Mouse (Mus musculus): ENCODE results near the gene Gm20388. TPM values are rescaled to one million over a fixed set of nuclear protein-coding genes. Genes with fewer than 3 reads are reported as not detected.

Gene Gm20388
- polyA plus RNA-seq, 1 experiment, result 0.36 TPM

- H3K27me3 ChIP-seq (ENCODE audit: control insufficient read depth), result peaks cover 14% of the 10 kb centered on the region
- H3K4me1 ChIP-seq (ENCODE audit: control insufficient read depth), result peaks cover 61% of the 10 kb centered on the region
- peaks cover 29% of the 10 kb centered on the region for H3K36me3 ChIP-seq (ENCODE audit: control insufficient read depth)
- no peak for TF ChIP-seq TAL1 (IDR thresholded peaks at IDR 0.05; ENCODE audit: low read length)
- TF ChIP-seq GATA1 (IDR thresholded peaks at IDR 0.05; ENCODE audit: low read length), result no peak
- H3K9me3 ChIP-seq (ENCODE audit: control insufficient read depth, low read length), result no peaks in the 10 kb centered on the region
- no peak overlapping the region for H3K4me3 ChIP-seq (replicated peaks)
Measured at GRCm38 (mm10) chr8:120285033-120285432, 374.4 kb downstream of the Gm20388 start.

DNA sequence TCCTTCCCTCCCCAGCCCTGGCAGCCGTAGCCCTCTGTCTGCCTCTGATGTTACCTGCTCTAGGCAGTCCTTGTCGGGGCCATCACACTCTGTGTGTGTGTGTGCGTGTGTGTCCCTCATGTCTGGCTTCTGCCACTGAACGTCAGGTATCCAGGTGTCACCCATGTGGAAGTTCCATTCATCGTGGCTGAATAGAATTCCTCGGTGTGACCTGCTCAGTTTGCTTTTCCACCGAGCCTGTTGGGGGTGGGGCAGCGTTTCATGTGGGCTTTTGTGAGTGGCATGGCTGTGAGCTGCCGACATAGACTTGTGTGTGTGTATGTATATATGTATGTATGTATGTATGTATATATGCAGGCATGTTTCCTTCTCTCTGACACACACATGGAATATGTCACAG, 375.2 kb downstream of the Gm20388 start:
- H3K4me1 ChIP-seq (ENCODE audit: control insufficient read depth), result peaks cover 68% of the 10 kb centered on the region
- peaks cover 6% of the 10 kb centered on the region for H3K27me3 ChIP-seq (ENCODE audit: control insufficient read depth)

GRCm38 (mm10) chr8:120288122-120288908, 377.7 kb downstream of the Gm20388 start:
- Histone ChIP-seq H3K9me3 (ENCODE audit: control insufficient read depth, low read length) (no peaks in the 10 kb centered on the region), H3K4me3 (replicated peaks) (peak overlapping the region; percentile 17), H3K36me3 (ENCODE audit: control insufficient read depth) (peaks cover 59% of the 10 kb centered on the region), H3K27me3 (ENCODE audit: control insufficient read depth) (0 out of 2 replicates have a peak, but pooled peaks cover 3% of the 10 kb centered on the region), H3K4me1 (ENCODE audit: control insufficient read depth) (peaks cover 82% of the 10 kb centered on the region)
- no peak for TF ChIP-seq TAL1 (IDR thresholded peaks at IDR 0.05; ENCODE audit: low read length)
- TF ChIP-seq GATA1 (IDR thresholded peaks at IDR 0.05; ENCODE audit: low read length), result peak; percentile 68

More for the DNA sequence above, 375.2 kb downstream of the Gm20388 start:
- Histone ChIP-seq H3K9me3 (ENCODE audit: control insufficient read depth, low read length) (no peaks in the 10 kb centered on the region), H3K36me3 (ENCODE audit: control insufficient read depth) (peaks cover 37% of the 10 kb centered on the region), H3K4me3 (replicated peaks) (no peak overlapping the region)
- TF ChIP-seq TAL1 (IDR thresholded peaks at IDR 0.05; ENCODE audit: low read length), result no peak
- no peak for TF ChIP-seq GATA1 (IDR thresholded peaks at IDR 0.05; ENCODE audit: low read length)

DNA sequence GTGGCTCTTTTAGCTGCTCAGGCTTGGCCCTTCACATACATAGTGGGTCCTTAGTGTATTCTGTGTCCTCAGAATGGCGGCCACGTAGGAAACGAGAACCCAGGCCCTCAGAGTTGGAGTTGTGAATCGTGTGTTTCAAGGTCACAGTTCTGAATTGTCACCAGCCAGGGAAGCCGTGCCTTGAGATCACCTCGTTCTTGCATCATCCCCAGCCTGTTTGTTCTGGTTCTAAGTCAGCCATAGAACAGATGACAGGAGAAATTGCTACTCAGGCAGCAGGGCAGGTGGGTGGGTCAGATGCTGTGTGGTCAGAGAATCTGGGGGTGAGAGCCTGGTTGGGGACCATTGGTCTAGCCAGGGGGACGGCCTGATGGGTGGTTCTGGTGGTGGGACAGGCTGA, 378.6 kb downstream of the Gm20388 start:
- H3K4me1 ChIP-seq (ENCODE audit: control insufficient read depth), result peaks cover 90% of the 10 kb centered on the region
- H3K4me3 ChIP-seq (replicated peaks), result peak overlapping the region; percentile 17
- TF ChIP-seq TAL1 (IDR thresholded peaks at IDR 0.05; ENCODE audit: low read length) (no peak), GATA1 (IDR thresholded peaks at IDR 0.05; ENCODE audit: low read length) (no peak)
- no peaks in the 10 kb centered on the region for H3K27me3 ChIP-seq (ENCODE audit: control insufficient read depth)
- H3K36me3 ChIP-seq (ENCODE audit: control insufficient read depth), result peaks cover 59% of the 10 kb centered on the region
- no peaks in the 10 kb centered on the region for H3K9me3 ChIP-seq (ENCODE audit: control insufficient read depth, low read length)

GRCm38 (mm10) chr8:120289698-120290181, 379.1 kb downstream of the Gm20388 start:
- no peak for TF ChIP-seq TAL1 (IDR thresholded peaks at IDR 0.05; ENCODE audit: low read length)
- no peaks in the 10 kb centered on the region for H3K27me3 ChIP-seq (ENCODE audit: control insufficient read depth)
- peaks cover 61% of the 10 kb centered on the region for H3K36me3 ChIP-seq (ENCODE audit: control insufficient read depth)
- no peaks in the 10 kb centered on the region for H3K9me3 ChIP-seq (ENCODE audit: control insufficient read depth, low read length)
- peaks cover 90% of the 10 kb centered on the region for H3K4me1 ChIP-seq (ENCODE audit: control insufficient read depth)
- H3K4me3 ChIP-seq (replicated peaks), result peak overlapping the region; percentile 4

GRCm38 (mm10) chr8:120290614-120291013, 380.0 kb downstream of the Gm20388 start:
- Histone ChIP-seq H3K9me3 (ENCODE audit: control insufficient read depth, low read length) (no peaks in the 10 kb centered on the region), H3K4me3 (replicated peaks) (peak overlapping the region; percentile 17), H3K36me3 (ENCODE audit: control insufficient read depth) (peaks cover 64% of the 10 kb centered on the region), H3K4me1 (ENCODE audit: control insufficient read depth) (peaks cover 90% of the 10 kb centered on the region), H3K27me3 (ENCODE audit: control insufficient read depth) (no peaks in the 10 kb centered on the region)
- TF ChIP-seq GATA1 (IDR thresholded peaks at IDR 0.05; ENCODE audit: low read length) (no peak), TAL1 (IDR thresholded peaks at IDR 0.05; ENCODE audit: low read length) (no peak)

DNA sequence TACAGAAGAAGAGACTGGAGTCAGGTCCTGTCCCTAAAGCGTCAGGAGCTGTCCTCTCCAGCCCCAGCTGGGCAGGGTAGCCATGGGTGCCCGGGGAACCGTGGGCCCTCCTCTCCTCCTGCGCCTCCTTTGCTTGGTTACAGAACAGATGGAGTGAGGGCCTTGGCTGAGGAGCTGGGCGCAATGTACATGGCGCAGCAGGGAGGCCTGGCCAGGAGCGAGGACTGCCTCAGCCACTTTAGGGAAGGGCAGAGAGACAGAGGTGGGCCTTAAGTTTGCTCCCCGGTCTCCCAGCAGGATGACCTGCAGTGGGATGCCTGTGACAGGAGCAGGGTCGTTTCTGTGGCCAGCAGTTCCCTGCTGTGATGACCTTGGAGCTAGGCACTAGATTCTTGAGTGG, 381.0 kb downstream of the Gm20388 start:
- TF ChIP-seq GATA1 (IDR thresholded peaks at IDR 0.05; ENCODE audit: low read length), result no peak
- TF ChIP-seq TAL1 (IDR thresholded peaks at IDR 0.05; ENCODE audit: low read length), result no peak
- no peaks in the 10 kb centered on the region for H3K27me3 ChIP-seq (ENCODE audit: control insufficient read depth)
- peak overlapping the region; percentile 72 for H3K4me3 ChIP-seq (replicated peaks)
- H3K36me3 ChIP-seq (ENCODE audit: control insufficient read depth), result peaks cover 64% of the 10 kb centered on the region
- no peaks in the 10 kb centered on the region for H3K9me3 ChIP-seq (ENCODE audit: control insufficient read depth, low read length)
- H3K4me1 ChIP-seq (ENCODE audit: control insufficient read depth), result peaks cover 92% of the 10 kb centered on the region

- H3K9me3 ChIP-seq (ENCODE audit: control insufficient read depth, low read length), result no peaks in the 10 kb centered on the region
- H3K36me3 ChIP-seq (ENCODE audit: control insufficient read depth), result peaks cover 64% of the 10 kb centered on the region
- peak overlapping the region; percentile 72 for H3K4me3 ChIP-seq (replicated peaks)
- TF ChIP-seq TAL1 (IDR thresholded peaks at IDR 0.05; ENCODE audit: low read length), result no peak
- no peak for TF ChIP-seq GATA1 (IDR thresholded peaks at IDR 0.05; ENCODE audit: low read length)
- no peaks in the 10 kb centered on the region for H3K27me3 ChIP-seq (ENCODE audit: control insufficient read depth)
- H3K4me1 ChIP-seq (ENCODE audit: control insufficient read depth), result peaks cover 98% of the 10 kb centered on the region
Measured at GRCm38 (mm10) chr8:120292316-120293107, 381.9 kb downstream of the Gm20388 start.

Measured in erythroblast, embryonic 14.5 days (primary cell).